Mouse (Mus musculus): ENCODE results near the gene H2al1a. TPM values are rescaled to one million over a fixed set of nuclear protein-coding genes. Genes with fewer than 3 reads are reported as not detected.

The H2al1a gene
- polyA plus RNA-seq, 1 experiment from 2014 or later, result not detected

- H3K9me3 ChIP-seq, result no peaks in the 10 kb centered on the region
- H3K27ac ChIP-seq (replicated peaks), result no peak overlapping the region
- 78% methylated on average over 3 of the region's 3 CpGs for WGBS
- no peak overlapping the region for H3K4me2 ChIP-seq
- H3K36me3 ChIP-seq, result no peaks in the 10 kb centered on the region
- H3K4me3 ChIP-seq, result no peak overlapping the region
- H3K4me1 ChIP-seq, result no peaks in the 10 kb centered on the region
- no peak for ATAC-seq (ENCODE audit: extremely low read depth, insufficient number of reproducible peaks, low FRiP score, low TSS enrichment)
- no peak overlapping the region for H3K9ac ChIP-seq
- peaks cover 12% of the 10 kb centered on the region; the same call in 1 of the 2 replicates for H3K27me3 ChIP-seq (replicated peaks)
Measured at GRCm38 (mm10) chrX:11346756-11347155, 47.7 kb downstream of the H2al1a start.

Other genes starting within 250 kb of the H2al1a start
- not detected in 2 replicates for gene H2al1b, start 3.2 kb downstream of the H2al1a start, polyA plus RNA-seq (2015; fragmentation: Nextera tagmentation; extraction: Ambion mirVana)
- gene H2al1c, start 6.4 kb downstream of the H2al1a start, polyA plus RNA-seq (2015; fragmentation: Nextera tagmentation; extraction: Ambion mirVana), result not detected in 2 replicates
- not detected in 2 replicates for gene H2al1d, start 9.6 kb downstream of the H2al1a start, polyA plus RNA-seq (2015; fragmentation: Nextera tagmentation; extraction: Ambion mirVana)
- gene H2al1e, start 12.7 kb downstream of the H2al1a start, polyA plus RNA-seq (2015; fragmentation: Nextera tagmentation; extraction: Ambion mirVana), result not detected in 2 replicates
- gene H2al1f, start 15.9 kb downstream of the H2al1a start, polyA plus RNA-seq (2015; fragmentation: Nextera tagmentation; extraction: Ambion mirVana), result not detected in 2 replicates
- not detected in 2 replicates for gene H2al1g, start 19.0 kb downstream of the H2al1a start, polyA plus RNA-seq (2015; fragmentation: Nextera tagmentation; extraction: Ambion mirVana)
- gene H2al1h, start 22.2 kb downstream of the H2al1a start, polyA plus RNA-seq (2015; fragmentation: Nextera tagmentation; extraction: Ambion mirVana), result not detected in 2 replicates
- gene H2al1i, start 25.4 kb downstream of the H2al1a start, polyA plus RNA-seq (2015; fragmentation: Nextera tagmentation; extraction: Ambion mirVana), result not detected in 2 replicates
- not detected in 2 replicates for gene H2al1j, start 28.6 kb downstream of the H2al1a start, polyA plus RNA-seq (2015; fragmentation: Nextera tagmentation; extraction: Ambion mirVana)